In the genomic region with DNA sequence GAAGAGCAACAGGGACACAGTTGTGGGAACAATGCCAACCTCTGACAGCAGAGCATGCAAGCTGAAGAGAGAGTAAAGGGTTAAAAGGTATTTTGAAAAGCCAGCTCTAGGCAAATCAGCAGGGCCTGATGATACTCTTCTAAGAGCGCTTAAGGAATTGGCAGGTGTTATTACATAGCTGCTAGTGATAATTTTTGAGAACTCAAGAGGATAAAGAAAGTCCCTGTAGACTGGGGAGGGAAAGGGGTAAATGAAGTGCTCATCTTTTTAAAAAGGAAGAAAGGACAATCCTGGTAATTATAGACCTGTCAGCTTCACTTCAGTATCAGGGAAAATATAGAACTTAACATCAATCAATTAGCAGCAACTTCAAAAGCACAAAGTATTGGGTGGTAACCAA, we compare ENCODE assay signal across 32 mouse cellular contexts. TPM values are rescaled to one million over a fixed set of nuclear protein-coding genes. Genes with fewer than 3 reads are reported as not detected.
"Had no signal": no experiment of that assay in that cellular context is flagged by ENCODE, and none has a peak within 500 bp of the region (broad histone marks: within the 10 kb centered on the region; RNA-seq: fewer than 3 reads in every experiment).

No protein-coding gene starts in this region.

- H3K27ac ChIP-seq: heart, adult 2 months; heart, embryonic 13.5 days; heart, embryonic 15.5 days; hindbrain, embryonic 13.5 days; hindbrain, embryonic 15.5 days; hindbrain, postnatal 0 days; kidney, embryonic 15.5 days; kidney, postnatal 0 days; left cerebral cortex, adult 2 months; limb, embryonic 10.5 days; limb, embryonic 12.5 days; liver, embryonic 13.5 days; liver, embryonic 15.5 days had no signal

- H3K4me3 ChIP-seq: heart, adult 2 months; heart, embryonic 13.5 days; heart, embryonic 15.5 days; hindbrain, embryonic 13.5 days; hindbrain, embryonic 15.5 days; kidney, embryonic 15.5 days; left cerebral cortex, adult 2 months; limb, embryonic 10.5 days; limb, embryonic 12.5 days; liver, embryonic 13.5 days; liver, embryonic 15.5 days had no signal

- H3K9ac ChIP-seq: heart, embryonic 13.5 days; heart, embryonic 15.5 days; hindbrain, embryonic 13.5 days; hindbrain, embryonic 15.5 days; kidney, embryonic 15.5 days; limb, embryonic 12.5 days; liver, embryonic 13.5 days; liver, embryonic 15.5 days had no signal

- H3K36me3 ChIP-seq: heart, embryonic 13.5 days; heart, embryonic 15.5 days; hindbrain, embryonic 13.5 days; hindbrain, embryonic 15.5 days; kidney, embryonic 15.5 days; limb, embryonic 10.5 days; limb, embryonic 12.5 days; liver, embryonic 13.5 days; liver, embryonic 15.5 days had no signal

- H3K4me1 ChIP-seq: heart, embryonic 15.5 days; hindbrain, embryonic 13.5 days; hindbrain, embryonic 15.5 days; kidney, embryonic 15.5 days; limb, embryonic 10.5 days; limb, embryonic 12.5 days; liver, embryonic 13.5 days; liver, embryonic 15.5 days had no signal

- DNase-seq: gastrocnemius, postnatal 14 days; gastrocnemius, postnatal 36 days; heart, adult 11 months; heart, adult 2 months; heart, postnatal 14 days; heart, postnatal 36 days; kidney, adult 11 months; kidney, adult 2 months; kidney, adult 9 months; kidney, postnatal 14 days; kidney, postnatal 36 days; liver; liver, embryonic 13.5 days had no signal

- H3K4me2 ChIP-seq: heart, embryonic 11.5 days; heart, embryonic 13.5 days; heart, embryonic 15.5 days; hindbrain, embryonic 13.5 days; hindbrain, embryonic 15.5 days; kidney, embryonic 15.5 days; limb, embryonic 12.5 days; liver, embryonic 11.5 days; liver, embryonic 13.5 days; liver, embryonic 15.5 days had no signal

- ATAC-seq: hindbrain, postnatal 0 days; intestine, embryonic 16.5 days had no signal

- H3K27me3 ChIP-seq: heart, embryonic 13.5 days; heart, embryonic 15.5 days; hindbrain, embryonic 13.5 days; hindbrain, embryonic 15.5 days; kidney, embryonic 15.5 days; limb, embryonic 12.5 days; liver, embryonic 13.5 days; liver, embryonic 15.5 days had no signal

- H3K9me3 ChIP-seq: heart, embryonic 13.5 days; heart, embryonic 15.5 days; hindbrain, embryonic 13.5 days; hindbrain, embryonic 15.5 days; kidney, embryonic 15.5 days; limb, embryonic 10.5 days; limb, embryonic 12.5 days; liver, embryonic 13.5 days; liver, embryonic 15.5 days had no signal

RNA-seq across cellular contexts. Expression of a gene that starts 9.7 kb away (rescaled TPM):
- total RNA-seq: gastrocnemius, adult 8-10 months; gastrocnemius, postnatal 36 days; heart, adult 2 months; heart, postnatal 14 days; heart, postnatal 36 days; hematopoietic stem cell, adult 5-6 weeks had no signal
- polyA plus RNA-seq: heart, adult 2 months; heart, postnatal 0 days; intestine, embryonic 14.5 days; intestine, embryonic 16.5 days; kidney, adult 2 months; large intestine, adult 2 months; liver, embryonic 11.5 days; liver, embryonic 13.5 days; liver, embryonic 15.5 days had no signal
